15 mouse cellular contexts compared by ENCODE assay signal in the genomic region with DNA sequence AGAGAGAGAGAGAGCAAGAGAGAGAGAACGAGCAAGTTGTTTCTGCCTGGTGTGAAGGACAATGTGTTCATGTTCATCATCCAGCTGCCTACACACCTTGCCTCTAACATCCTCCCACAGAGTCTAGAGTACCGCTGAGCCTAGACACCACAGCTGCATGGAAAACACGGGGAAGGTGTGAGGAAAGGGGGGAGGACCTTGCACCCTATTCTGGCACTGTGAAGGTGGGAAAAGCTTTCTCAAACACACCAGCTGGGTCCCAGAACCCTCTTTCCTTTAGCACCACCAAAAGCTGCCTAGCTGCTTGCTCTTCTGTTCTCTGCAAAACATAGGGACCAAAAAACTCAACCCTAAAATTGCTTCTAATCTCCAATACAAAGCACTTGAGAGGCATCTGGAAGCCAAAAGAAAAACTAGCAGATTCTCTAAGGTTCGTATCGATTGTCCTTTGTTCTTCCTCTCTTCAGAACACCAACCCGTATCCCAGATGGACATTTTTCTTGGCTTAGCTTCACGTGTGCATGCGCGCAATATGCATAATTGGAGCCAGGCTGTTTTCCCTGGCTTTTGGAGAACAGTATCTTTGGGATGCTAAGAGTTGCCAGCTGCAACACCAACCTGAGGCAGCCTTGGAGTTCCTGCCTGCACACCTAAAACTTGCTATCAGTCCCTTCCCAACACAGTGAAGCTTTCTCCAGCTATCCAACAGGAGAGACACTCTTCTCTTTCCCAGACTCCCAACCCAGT. TPM values are rescaled to one million over a fixed set of nuclear protein-coding genes. Genes with fewer than 3 reads are reported as not detected.
A peak's percentile ranks its signal among the peaks of the same experiment; 100 is the strongest.
DNase-seq lines count a peak whose midpoint lies in the region; ATAC-seq lines count a peak whose summit lies in the region.
"Had no signal": no experiment of that assay in that cellular context is flagged by ENCODE, and none has a peak within 500 bp of the region (broad histone marks: within the 10 kb centered on the region; RNA-seq: fewer than 3 reads in every experiment).

No protein-coding gene starts in this region.

- no peaks in the 10 kb centered on the region for H3K9me3 ChIP-seq in embryonic facial prominence, embryonic 11.5 days (replicated peaks; ENCODE audit: control insufficient read depth, low read length)
- peaks cover 4% of the 10 kb centered on the region; the same call in 1 of the 2 replicates for H3K9me3 ChIP-seq in hindbrain, embryonic 16.5 days (ENCODE audit: control insufficient read depth, low read length)
- H3K9me3 ChIP-seq: limb, embryonic 15.5 days had no signal

- H3K27ac ChIP-seq in embryonic facial prominence, embryonic 11.5 days (replicated peaks; ENCODE audit: low read depth, low read length), result 0 out of 2 replicates have a peak overlapping the region, but pooled peaks have one; percentile 28
- no peak overlapping the region for H3K27ac ChIP-seq in hindbrain, embryonic 16.5 days (ENCODE audit: low read depth, low read length)
- H3K27ac ChIP-seq: hindbrain, embryonic 14.5 days; limb, embryonic 15.5 days had no signal

- no peak overlapping the region for H3K4me2 ChIP-seq in embryonic facial prominence, embryonic 11.5 days (ENCODE audit: low read depth, low read length)
- no peak overlapping the region for H3K4me2 ChIP-seq in hindbrain, embryonic 16.5 days (ENCODE audit: low read length)
- H3K4me2 ChIP-seq: hindbrain, embryonic 14.5 days; limb, embryonic 15.5 days had no signal

- H3K27me3 ChIP-seq in embryonic facial prominence, embryonic 11.5 days (ENCODE audit: control insufficient read depth, insufficient read depth, low read length), result no peaks in the 10 kb centered on the region
- peaks cover 2% of the 10 kb centered on the region for H3K27me3 ChIP-seq in hindbrain, embryonic 16.5 days (replicated peaks; ENCODE audit: control insufficient read depth, insufficient read depth, low read length)
- H3K27me3 ChIP-seq: limb, embryonic 15.5 days had no signal

- no peak overlapping the region; the same call in 1 of the 2 replicates for H3K9ac ChIP-seq in embryonic facial prominence, embryonic 11.5 days (replicated peaks; ENCODE audit: low read length)
- H3K9ac ChIP-seq in hindbrain, embryonic 16.5 days (ENCODE audit: low read depth, low read length), result no peak overlapping the region
- H3K9ac ChIP-seq: hindbrain, embryonic 14.5 days; limb, embryonic 15.5 days; liver, postnatal 0 days had no signal

- DNase-seq in cerebellum, postnatal 10 days, result peak; percentile 56 to 58
- DNase-seq in cerebellum, adult 11-12 months, result no peak
- peak; percentile 32 to 49 for DNase-seq in layer of hippocampus, postnatal 14 days (ENCODE audit: low spot score in 2 of 2)
- DNase-seq in layer of hippocampus, adult 9-10 months (ENCODE audit: low spot score), result no peak
- DNase-seq in embryonic facial prominence, embryonic 11.5 days (ENCODE audit: low spot score), result peak; percentile 68
- DNase-seq in naive thymus-derived CD4-positive, alpha-beta T cell, adult 2 months (ENCODE audit: low read depth), result peak; percentile 43
- no peak for DNase-seq in lung, postnatal 36 days
- DNase-seq: heart, postnatal 14 days; kidney, postnatal 10 days; liver, postnatal 0 days had no signal

- no peak for ATAC-seq in embryonic facial prominence, embryonic 11.5 days (replicated peaks; ENCODE audit: insufficient number of reproducible peaks, low FRiP score, low TSS enrichment, low read depth)
- no peak for ATAC-seq in hindbrain, embryonic 16.5 days
- ATAC-seq: intestine, postnatal 0 days; liver, postnatal 0 days; midbrain, embryonic 16.5 days had no signal

- no peaks in the 10 kb centered on the region for H3K4me1 ChIP-seq in embryonic facial prominence, embryonic 11.5 days (ENCODE audit: control insufficient read depth, insufficient read depth, low read length)
- H3K4me1 ChIP-seq in hindbrain, embryonic 16.5 days (ENCODE audit: control insufficient read depth, insufficient read depth, low read depth, low read length), result no peaks in the 10 kb centered on the region

- H3K4me3 ChIP-seq in embryonic facial prominence, embryonic 11.5 days (ENCODE audit: low read depth, low read length), result no peak overlapping the region
- H3K4me3 ChIP-seq in hindbrain, embryonic 16.5 days (ENCODE audit: low read length), result no peak overlapping the region
- H3K4me3 ChIP-seq: limb, embryonic 15.5 days had no signal

- no peaks in the 10 kb centered on the region for H3K36me3 ChIP-seq in embryonic facial prominence, embryonic 11.5 days (replicated peaks; ENCODE audit: control insufficient read depth, insufficient read depth, low read depth, low read length)
- no peaks in the 10 kb centered on the region for H3K36me3 ChIP-seq in hindbrain, embryonic 16.5 days (ENCODE audit: control insufficient read depth, insufficient read depth, low read length)

- 48% methylated on average over 9 of the region's 9 CpGs for WGBS in embryonic facial prominence, embryonic 11.5 days
- WGBS in hindbrain, embryonic 16.5 days, result 64% methylated on average over 9 of the region's 9 CpGs

RNA-seq across cellular contexts. Expression of a gene that starts 6.7 kb away (rescaled TPM):
- total RNA-seq in layer of hippocampus, postnatal 14 days (2021), result 10 to 100 TPM; 13.8 to 17.3 TPM
- polyA plus RNA-seq in embryonic facial prominence, embryonic 11.5 days (2014; fragmentation: Nextera tagmentation; extraction: Ambion mirVana), result 10.5 and 12.3 TPM in 2 replicates
- 5.9 and 7.4 TPM in 2 replicates for polyA plus RNA-seq in hindbrain, embryonic 16.5 days (2015; fragmentation: Nextera tagmentation; extraction: Ambion mirVana)

RNA-seq across cellular contexts. Expression of a gene that starts 48.2 kb away (rescaled TPM):
- total RNA-seq in layer of hippocampus, postnatal 14 days (2021), result 10 to 100 TPM; 13.9 to 14.6 TPM
- 2.5 and 3.2 TPM in 2 replicates for polyA plus RNA-seq in embryonic facial prominence, embryonic 11.5 days (2014; fragmentation: Nextera tagmentation; extraction: Ambion mirVana)
- 4.2 TPM in 2 replicates for polyA plus RNA-seq in hindbrain, embryonic 16.5 days (2015; fragmentation: Nextera tagmentation; extraction: Ambion mirVana)

Comparison
In these comparisons a context has a peak if more than half of its experiments do, and no peak if none do; other contexts are left out.
1. DNase-seq: peak in cerebellum, postnatal 10 days (2 of 2), layer of hippocampus, postnatal 14 days (2 of 2), embryonic facial prominence, embryonic 11.5 days (single experiment) and naive thymus-derived CD4-positive, alpha-beta T cell, adult 2 months (single experiment); none in cerebellum, adult 11-12 months (single experiment), layer of hippocampus, adult 9-10 months (single experiment) and lung, postnatal 36 days (single experiment).